Comparison of ENCODE assay signal across 8 mouse cellular contexts in the genomic region with DNA sequence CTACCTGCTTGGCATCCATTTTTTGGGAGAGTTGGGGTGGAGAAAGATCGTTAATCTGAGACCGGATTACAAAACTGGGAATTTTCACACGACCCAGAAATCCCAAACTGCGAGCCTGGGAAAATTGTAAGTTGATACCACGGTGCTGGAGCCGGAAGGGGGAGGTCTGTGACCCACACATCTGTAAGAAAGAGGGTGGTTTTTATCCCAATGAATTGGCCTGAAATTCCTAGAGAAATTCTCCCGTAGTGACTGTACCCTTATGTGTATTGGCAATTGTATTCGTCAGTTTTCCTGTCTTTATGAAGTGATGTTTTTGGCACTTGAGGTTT. TPM values are rescaled to one million over a fixed set of nuclear protein-coding genes. Genes with fewer than 3 reads are reported as not detected.
DNase-seq lines count a peak whose midpoint lies in the region; ATAC-seq and TF ChIP-seq lines count a peak whose summit lies in the region.

No protein-coding gene starts in this region.

- no peak; the same call in 1 of the 2 replicates for ATAC-seq in kidney, embryonic 16.5 days (ENCODE audit: low FRiP score, low TSS enrichment)
- ATAC-seq in hindbrain, embryonic 14.5 days (ENCODE audit: low FRiP score): no peak
- ATAC-seq in midbrain, embryonic 14.5 days (ENCODE audit: low FRiP score, low TSS enrichment): no peak

- peak overlapping the region; percentile 73 for H3K9ac ChIP-seq in kidney, embryonic 16.5 days (replicated peaks; ENCODE audit: low read length)
- H3K9ac ChIP-seq in hindbrain, embryonic 14.5 days: peak overlapping the region; percentile 81
- H3K9ac ChIP-seq in midbrain, embryonic 14.5 days (replicated peaks; ENCODE audit: low read length): peak overlapping the region; percentile 72

- H3K4me1 ChIP-seq in kidney, embryonic 16.5 days (ENCODE audit: insufficient read depth, low read length): peaks cover 11% of the 10 kb centered on the region; the same call in 1 of the 2 replicates
- H3K4me1 ChIP-seq in bone marrow macrophage, adult 2 months (ENCODE audit: control insufficient read depth, insufficient read depth, low read length): peaks cover 2% of the 10 kb centered on the region; the same call in 1 of the 2 replicates
- H3K4me1 ChIP-seq in hindbrain, embryonic 14.5 days (replicated peaks; ENCODE audit: control insufficient read depth, insufficient read depth, low read length): peaks cover 24% of the 10 kb centered on the region
- peaks cover 27% of the 10 kb centered on the region for H3K4me1 ChIP-seq in midbrain, embryonic 14.5 days (ENCODE audit: control insufficient read depth, insufficient read depth, low read length)

- no peaks in the 10 kb centered on the region for H3K36me3 ChIP-seq in kidney, embryonic 16.5 days (ENCODE audit: insufficient read depth, low read length)
- H3K36me3 ChIP-seq in hindbrain, embryonic 14.5 days (replicated peaks; ENCODE audit: control insufficient read depth, insufficient read depth): peaks cover 17% of the 10 kb centered on the region
- peaks cover 11% of the 10 kb centered on the region; the same call in 1 of the 2 replicates for H3K36me3 ChIP-seq in midbrain, embryonic 14.5 days (ENCODE audit: control insufficient read depth, insufficient read depth, low read length)

- no peaks in the 10 kb centered on the region for H3K27me3 ChIP-seq in kidney, embryonic 16.5 days (ENCODE audit: insufficient read depth, low read length)
- no peaks in the 10 kb centered on the region for H3K27me3 ChIP-seq in hindbrain, embryonic 14.5 days (ENCODE audit: control insufficient read depth, insufficient read depth, low read length)
- H3K27me3 ChIP-seq in midbrain, embryonic 14.5 days (ENCODE audit: control insufficient read depth, insufficient read depth, low read length): no peaks in the 10 kb centered on the region

- H3K9me3 ChIP-seq in kidney, embryonic 16.5 days (ENCODE audit: low read length): no peaks in the 10 kb centered on the region
- no peaks in the 10 kb centered on the region for H3K9me3 ChIP-seq in hindbrain, embryonic 14.5 days (ENCODE audit: control insufficient read depth, low read length)
- no peaks in the 10 kb centered on the region for H3K9me3 ChIP-seq in midbrain, embryonic 14.5 days (ENCODE audit: control insufficient read depth, low read length)

- no peak for TF ChIP-seq POLR2A in bone marrow macrophage, adult 2 months (IDR thresholded peaks at IDR 0.05; ENCODE audit: borderline replicate concordance, low read depth, low read length)

- H3K4me2 ChIP-seq in kidney, embryonic 16.5 days (replicated peaks; ENCODE audit: low read depth, low read length): peak overlapping the region; percentile 58
- H3K4me2 ChIP-seq in hindbrain, embryonic 14.5 days (replicated peaks): peak overlapping the region; percentile 79
- peak overlapping the region; percentile 83 for H3K4me2 ChIP-seq in midbrain, embryonic 14.5 days (ENCODE audit: low read length)

- TF ChIP-seq CTCF in bone marrow macrophage, adult 2 months (IDR thresholded peaks at IDR 0.05; ENCODE audit: low read depth, low read length): no peak

- H3K4me3 ChIP-seq in kidney, embryonic 16.5 days (ENCODE audit: low read length): peak overlapping the region; percentile 70
- peak overlapping the region; percentile 99 for H3K4me3 ChIP-seq in bone marrow macrophage, adult 2 months (ENCODE audit: insufficient read depth, low read length)
- peak overlapping the region; percentile 69 for H3K4me3 ChIP-seq in hindbrain, embryonic 14.5 days (replicated peaks; ENCODE audit: low read length)
- peak overlapping the region; percentile 62 for H3K4me3 ChIP-seq in midbrain, embryonic 14.5 days (replicated peaks; ENCODE audit: low read depth, low read length)

- peak overlapping the region; percentile 74 for H3K27ac ChIP-seq in kidney, embryonic 16.5 days (ENCODE audit: low read length)
- no peak overlapping the region for H3K27ac ChIP-seq in bone marrow macrophage, adult 2 months (ENCODE audit: insufficient read depth, low read depth, low read length)
- peak overlapping the region; percentile 89 for H3K27ac ChIP-seq in hindbrain, embryonic 14.5 days
- peak overlapping the region; percentile 80 for H3K27ac ChIP-seq in midbrain, embryonic 14.5 days (replicated peaks; ENCODE audit: low read depth, low read length)

- no peak for DNase-seq in kidney, postnatal 25 days
- no peak for DNase-seq in hindbrain, embryonic 14.5 days (ENCODE audit: low spot score)
- no peak for DNase-seq in midbrain, embryonic 14.5 days
- DNase-seq in left cerebral cortex, postnatal 25 days (ENCODE audit: low spot score in 2 of 2): no peak
- DNase-seq in left cerebral cortex, adult 18-20 months (ENCODE audit: low spot score in 2 of 2): no peak
- no peak for DNase-seq in left cerebral cortex, postnatal 36 days (ENCODE audit: low spot score in 2 of 2)

- intact Hi-C loops in left cerebral cortex, postnatal 25 days (cut with DNase I): loop anchor here (2.0 to 10.0 kb wide), 3 partner anchors 110 to 1136 kb away; partner anchors contain the start of genes Snx14 and Tbx18
- intact Hi-C loops in left cerebral cortex, postnatal 36 days (cut with DNase I): loop anchor here (5.0 to 10.0 kb wide), 2 partner anchors 154 to 306 kb away; no protein-coding TSS in a partner anchor

- 4% methylated on average over 8 of the region's 8 CpGs for WGBS in kidney, embryonic 16.5 days
- WGBS in hindbrain, embryonic 14.5 days: 5% methylated on average over 8 of the region's 8 CpGs
- WGBS in midbrain, embryonic 14.5 days: 6% methylated on average over 8 of the region's 8 CpGs

RNA-seq across cellular contexts. Expression of gene Zfp949, which starts 0.8 kb away (rescaled TPM):
- 11.8 and 13.9 TPM in 2 replicates for polyA plus RNA-seq in kidney, embryonic 16.5 days (2015; fragmentation: Nextera tagmentation; extraction: Ambion mirVana)
- 8.0 and 9.7 TPM in 2 replicates for polyA plus RNA-seq in bone marrow macrophage, adult 2 months (2012; ENCODE audit: insufficient read depth, insufficient read length, missing spikeins)
- 16.9 and 18.4 TPM in 2 replicates for polyA plus RNA-seq in hindbrain, embryonic 14.5 days (2014; fragmentation: Nextera tagmentation; extraction: Ambion mirVana)
- polyA plus RNA-seq in midbrain, embryonic 14.5 days (2014; fragmentation: Nextera tagmentation; extraction: Ambion mirVana): 16.5 and 20.2 TPM in 2 replicates
- 10 to 100 TPM; 20.9 to 25.7 TPM for total RNA-seq in left cerebral cortex, postnatal 25 days (2021)
- total RNA-seq in left cerebral cortex, adult 18-20 months (2021): 10 to 100 TPM; 23.6 to 27.4 TPM
- 10 to 100 TPM; 22.4 to 23.8 TPM for total RNA-seq in left cerebral cortex, postnatal 36 days (2021)

RNA-seq across cellular contexts. Expression of gene Trim43a, which starts 32.1 kb away (rescaled TPM):
- 0.07 and 0.09 TPM in 2 replicates for polyA plus RNA-seq in kidney, embryonic 16.5 days (2015; fragmentation: Nextera tagmentation; extraction: Ambion mirVana)
- polyA plus RNA-seq in bone marrow macrophage, adult 2 months (2012; ENCODE audit: insufficient read depth, insufficient read length, missing spikeins): not detected in 2 replicates
- polyA plus RNA-seq in hindbrain, embryonic 14.5 days (2014; fragmentation: Nextera tagmentation; extraction: Ambion mirVana): 0.10 TPM in 1 of 2 replicates, not detected in the other
- polyA plus RNA-seq in midbrain, embryonic 14.5 days (2014; fragmentation: Nextera tagmentation; extraction: Ambion mirVana): 0.20 TPM in 1 of 2 replicates, not detected in the other
- total RNA-seq in left cerebral cortex, postnatal 25 days (2021): 1 to 10 TPM in 1 of 2 experiments, under 1 TPM in 1; 0.92 to 1.0 TPM
- 1 to 10 TPM; 1.0 to 1.7 TPM for total RNA-seq in left cerebral cortex, adult 18-20 months (2021)
- 1 to 10 TPM; 1.2 to 1.5 TPM for total RNA-seq in left cerebral cortex, postnatal 36 days (2021)
